Mouse (Mus musculus) macrophage (primary cell): ENCODE data around the gene Hoxc11. TPM values are rescaled to one million over a fixed set of nuclear protein-coding genes. Genes with fewer than 3 reads are reported as not detected.

Experiments
- H3K27ac ChIP-seq: fragments of 350-480 bp; formaldehyde crosslinking; 2 replicates; pipeline ENCODE4 v1.9.0; 2021
- H3K36me3 ChIP-seq: fragments of 350-480 bp; formaldehyde crosslinking; 2 replicates; pipeline ENCODE4 v1.9.0; 2021; ENCODE audit errors: inconsistent target
- H3K4me3 ChIP-seq: fragments of 350-480 bp; formaldehyde crosslinking; 2 replicates; pipeline ENCODE4 v1.9.0; 2021; ENCODE audit errors: inconsistent target
- H3K79me2 ChIP-seq: fragments of 350-480 bp; formaldehyde crosslinking; 2 replicates; pipeline ENCODE4 v1.9.0; 2021; ENCODE audit errors: inconsistent target
- WGBS: methylation state at CpG from one replicate; pipeline ENCODE4 v1.1.7; 2026; ENCODE audit warnings: inconsistent platforms; ENCODE audit not compliant: missing documents; 5-methylcytosine and 5-hydroxymethylcytosine counted together
- polyA plus RNA-seq: library from polyadenylated mRNA; stranded (reverse); fragments of 250-400 nt; gene quantifications from 3 replicates; pipeline ENCODE4 v1.2.4, GENCODE M21; 2018; ENCODE audit warnings: inconsistent platforms

The Hoxc11 gene
- polyA plus RNA-seq, 1 experiment from 2014 or later, result not detected

- H3K36me3 ChIP-seq, result no peaks in the 10 kb centered on the region
- H3K4me3 ChIP-seq, result no peak overlapping the region
- 4% methylated on average over 2 of the region's 2 CpGs for WGBS
- H3K79me2 ChIP-seq, result no peaks in the 10 kb centered on the region
- no peak overlapping the region for H3K27ac ChIP-seq
Measured at GRCm38 (mm10) chr15:102948842-102949241, 5.4 kb upstream of the Hoxc11 start.

- Histone ChIP-seq H3K4me3 (no peak overlapping the region), H3K79me2 (no peaks in the 10 kb centered on the region), H3K36me3 (no peaks in the 10 kb centered on the region), H3K27ac (no peak overlapping the region)
- WGBS, result 5% methylated on average over 20 of the region's 20 CpGs
Measured at GRCm38 (mm10) chr15:102949696-102950095, 4.5 kb upstream of the Hoxc11 start.

DNA sequence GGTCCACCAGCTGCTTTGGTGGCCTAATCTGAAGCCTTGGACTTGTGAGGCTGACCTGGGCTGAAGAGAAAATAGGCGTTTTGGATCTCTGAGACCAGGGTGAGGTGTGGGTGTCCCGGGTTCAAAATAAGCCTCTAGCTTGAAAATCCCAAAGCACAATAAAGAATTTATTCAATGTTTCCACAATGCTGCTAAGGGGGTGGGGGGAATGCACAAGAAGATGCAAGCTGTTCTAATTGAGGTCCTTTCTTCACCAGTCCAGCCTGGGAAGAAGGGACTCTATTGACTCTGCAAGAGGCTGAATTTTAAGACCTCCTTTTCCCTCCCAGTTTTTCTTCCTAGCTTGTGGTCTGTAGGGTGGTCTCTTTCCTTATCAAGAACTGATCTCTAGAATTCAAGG lies 3.4 kb upstream of the Hoxc11 start:
- 16% methylated on average over 2 of the region's 2 CpGs for WGBS
- H3K36me3 ChIP-seq, result no peaks in the 10 kb centered on the region
- H3K79me2 ChIP-seq, result no peaks in the 10 kb centered on the region
- no peak overlapping the region for H3K4me3 ChIP-seq
- H3K27ac ChIP-seq, result no peak overlapping the region

GRCm38 (mm10) chr15:102953561-102953960 lies 666 bp upstream of the Hoxc11 start:
- Histone ChIP-seq H3K4me3 (no peak overlapping the region), H3K27ac (no peak overlapping the region), H3K36me3 (no peaks in the 10 kb centered on the region), H3K79me2 (no peaks in the 10 kb centered on the region)
- 19% methylated on average over 6 of the region's 6 CpGs for WGBS

- H3K36me3 ChIP-seq, result no peaks in the 10 kb centered on the region
- no peaks in the 10 kb centered on the region for H3K79me2 ChIP-seq
- H3K27ac ChIP-seq, result no peak overlapping the region
- WGBS, result 6% methylated on average over 18 of the region's 28 CpGs
- H3K4me3 ChIP-seq, result no peak overlapping the region
Measured at GRCm38 (mm10) chr15:102955007-102955382, 768 bp downstream of the Hoxc11 start.

- Histone ChIP-seq H3K4me3 (no peak overlapping the region), H3K36me3 (no peaks in the 10 kb centered on the region), H3K79me2 (no peaks in the 10 kb centered on the region), H3K27ac (no peak overlapping the region)
- WGBS, result 4% methylated on average over 40 of the region's 40 CpGs
Measured at GRCm38 (mm10) chr15:102955833-102956640, 1.8 kb downstream of the Hoxc11 start.

- Histone ChIP-seq H3K4me3 (no peak overlapping the region), H3K36me3 (no peaks in the 10 kb centered on the region), H3K79me2 (no peaks in the 10 kb centered on the region), H3K27ac (no peak overlapping the region)
- WGBS, result 9% methylated on average over 12 of the region's 12 CpGs
Measured at GRCm38 (mm10) chr15:102956906-102957305, 2.7 kb downstream of the Hoxc11 start.

DNA sequence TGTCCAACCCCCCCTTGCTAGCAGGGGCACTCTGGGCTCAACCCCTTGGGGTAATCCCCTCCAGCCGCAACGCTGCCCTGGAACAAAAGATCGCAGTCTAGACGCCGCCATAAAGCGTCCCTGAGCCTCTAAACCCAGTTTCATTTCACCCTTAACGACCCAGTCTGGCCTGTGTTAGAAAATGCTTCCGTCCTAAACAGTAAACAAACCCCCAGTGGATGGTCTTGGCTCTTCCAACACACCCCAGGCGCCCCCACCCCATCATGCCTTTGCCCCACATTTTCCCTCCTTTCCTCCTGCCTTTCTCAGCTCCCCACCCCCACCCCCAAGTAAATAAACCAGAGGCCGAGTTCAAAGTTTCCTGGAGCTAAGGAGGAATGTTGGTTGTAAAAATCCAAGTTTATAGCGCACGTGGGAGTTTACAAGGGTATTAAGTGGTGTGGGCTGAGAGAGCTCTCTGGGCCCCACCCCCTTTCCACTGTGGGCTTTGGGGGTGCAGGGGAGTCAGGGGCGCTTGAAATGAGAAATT lies 5.5 kb downstream of the Hoxc11 start:
- H3K27ac ChIP-seq, result no peak overlapping the region
- H3K79me2 ChIP-seq, result no peaks in the 10 kb centered on the region
- no peaks in the 10 kb centered on the region for H3K36me3 ChIP-seq
- 7% methylated on average over 13 of the region's 13 CpGs for WGBS
- no peak overlapping the region for H3K4me3 ChIP-seq

GRCm38 (mm10) chr15:102961728-102962127 lies 7.5 kb downstream of the Hoxc11 start:
- Histone ChIP-seq H3K4me3 (no peak overlapping the region), H3K27ac (no peak overlapping the region), H3K79me2 (no peaks in the 10 kb centered on the region), H3K36me3 (no peaks in the 10 kb centered on the region)
- 8% methylated on average over 5 of the region's 6 CpGs for WGBS

- WGBS, result 12% methylated on average over 13 of the region's 13 CpGs
- Histone ChIP-seq H3K4me3 (no peak overlapping the region), H3K27ac (no peak overlapping the region), H3K79me2 (no peaks in the 10 kb centered on the region), H3K36me3 (no peaks in the 10 kb centered on the region)
Measured at GRCm38 (mm10) chr15:102962492-102962891, 8.3 kb downstream of the Hoxc11 start.

DNA sequence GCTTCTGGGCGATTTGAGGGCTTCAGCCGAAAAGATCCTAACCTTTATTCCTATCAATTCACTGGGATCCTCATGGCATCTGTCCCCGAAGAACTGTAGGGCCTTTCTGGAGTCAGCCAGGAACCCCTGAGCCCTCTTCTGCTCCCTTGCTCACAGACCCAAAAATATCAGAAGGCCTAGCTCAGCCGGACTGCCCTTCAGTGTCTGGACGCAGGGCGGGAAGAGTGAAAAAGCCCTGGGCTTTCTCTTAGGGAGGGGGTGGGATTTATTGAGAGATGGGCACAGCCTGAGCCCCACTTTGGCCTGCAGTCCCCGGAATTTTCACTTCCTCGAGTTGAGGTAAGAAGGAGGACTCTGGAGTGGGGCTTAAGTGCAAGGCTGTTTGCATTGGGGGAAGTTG lies 9.0 kb downstream of the Hoxc11 start:
- no peak overlapping the region for H3K27ac ChIP-seq
- WGBS, result 7% methylated on average over 8 of the region's 8 CpGs
- no peaks in the 10 kb centered on the region for H3K36me3 ChIP-seq
- H3K4me3 ChIP-seq, result no peak overlapping the region
- no peaks in the 10 kb centered on the region for H3K79me2 ChIP-seq

DNA sequence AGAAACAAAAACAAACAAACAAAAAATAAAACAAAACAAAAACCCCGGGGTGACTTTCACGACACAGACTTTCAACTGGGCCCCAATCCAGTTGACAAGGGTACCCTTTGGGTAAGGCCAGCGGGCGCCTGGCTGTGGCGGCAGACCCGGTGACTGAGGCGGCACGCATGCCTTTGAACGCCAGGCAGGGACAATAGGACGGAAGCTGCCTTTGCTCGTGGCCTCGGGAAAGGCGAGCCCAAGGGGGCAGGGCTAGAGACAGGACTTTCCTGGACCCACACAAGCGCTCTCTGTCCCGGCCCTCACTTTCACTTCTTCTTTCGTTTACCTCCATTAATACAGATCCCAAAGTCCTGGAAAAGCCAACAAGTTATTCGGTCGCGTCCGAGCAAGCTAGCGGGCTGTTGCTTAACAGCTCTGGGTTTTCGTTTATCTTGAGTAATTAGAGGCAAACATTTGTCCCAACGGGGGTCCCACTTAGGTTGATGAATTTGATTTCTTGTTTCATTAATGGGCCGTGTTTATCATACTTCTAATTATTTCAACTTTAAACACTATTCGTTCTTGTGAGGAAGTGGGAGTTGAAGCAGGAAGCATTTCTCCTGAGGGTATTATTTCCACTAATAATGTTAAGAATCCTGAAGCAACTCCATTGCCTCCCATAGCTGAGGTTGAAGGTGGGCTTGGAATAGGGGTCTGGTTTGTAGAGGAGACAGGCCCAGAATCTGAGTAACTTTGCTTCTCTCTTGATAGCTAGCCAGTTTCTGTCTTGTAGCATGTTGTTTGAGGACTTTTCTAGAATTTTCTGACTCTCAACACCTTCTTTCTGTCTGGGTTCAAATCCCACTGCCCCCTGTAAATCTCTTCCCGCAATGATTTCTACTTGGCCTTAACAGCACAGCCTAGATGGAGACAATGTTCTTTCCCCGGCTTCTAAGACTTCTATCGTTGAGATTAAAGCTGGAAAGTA lies 9.7 kb downstream of the Hoxc11 start:
- H3K36me3 ChIP-seq, result no peaks in the 10 kb centered on the region
- H3K27ac ChIP-seq, result no peak overlapping the region
- WGBS, result 3% methylated on average over 28 of the region's 28 CpGs
- H3K79me2 ChIP-seq, result no peaks in the 10 kb centered on the region
- no peak overlapping the region for H3K4me3 ChIP-seq

DNA sequence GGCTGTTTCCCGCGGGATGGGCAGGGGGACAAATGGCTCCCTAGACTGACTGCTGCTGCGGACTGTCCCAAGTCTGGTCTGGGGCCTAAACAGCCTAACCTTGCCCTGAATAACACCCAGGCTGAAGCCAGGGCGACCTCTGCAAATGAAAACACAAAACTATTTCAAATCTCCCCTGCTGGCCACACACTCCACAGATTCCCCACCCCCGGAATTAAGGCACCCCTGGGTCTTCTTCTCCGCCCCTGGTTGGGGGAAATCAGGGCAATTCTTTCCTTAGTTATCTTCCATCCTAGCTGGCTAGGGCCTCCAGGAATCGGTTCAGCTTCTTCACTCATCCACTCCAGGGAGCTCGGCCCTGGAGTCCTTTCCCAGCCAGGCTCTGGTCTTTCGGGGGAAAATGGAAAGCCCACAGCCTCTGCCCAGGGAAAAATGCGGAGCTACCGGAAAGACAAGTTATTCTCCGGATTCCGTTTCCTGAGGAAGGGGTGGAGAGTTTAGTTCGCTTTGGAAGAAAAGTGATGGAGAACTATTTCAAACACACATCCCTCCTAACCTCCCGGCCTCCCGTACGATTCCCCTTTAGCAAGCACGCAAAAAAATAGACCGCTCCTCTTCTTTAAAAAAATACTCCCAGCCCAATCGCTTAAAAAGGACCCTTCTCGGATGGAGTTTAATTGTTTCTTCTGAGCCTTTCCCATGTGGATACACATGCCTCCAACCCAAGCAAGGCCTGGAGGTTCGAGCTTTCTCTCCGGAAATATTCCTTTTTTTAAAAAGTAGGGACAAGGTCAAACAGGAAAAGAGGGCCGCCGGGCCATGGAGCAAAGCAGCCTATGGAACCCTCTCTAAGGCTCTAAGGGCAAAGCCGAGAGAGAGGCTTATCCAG lies 11.0 kb downstream of the Hoxc11 start:
- H3K79me2 ChIP-seq, result no peaks in the 10 kb centered on the region
- no peaks in the 10 kb centered on the region for H3K36me3 ChIP-seq
- WGBS, result 11% methylated on average over 26 of the region's 26 CpGs

More for the DNA sequence above, 11.0 kb downstream of the Hoxc11 start:
- no peak overlapping the region for H3K4me3 ChIP-seq
- no peak overlapping the region for H3K27ac ChIP-seq
